Mouse (Mus musculus): Measurements from ENCODE around the gene Edc4.

Gene Edc4

DNA sequence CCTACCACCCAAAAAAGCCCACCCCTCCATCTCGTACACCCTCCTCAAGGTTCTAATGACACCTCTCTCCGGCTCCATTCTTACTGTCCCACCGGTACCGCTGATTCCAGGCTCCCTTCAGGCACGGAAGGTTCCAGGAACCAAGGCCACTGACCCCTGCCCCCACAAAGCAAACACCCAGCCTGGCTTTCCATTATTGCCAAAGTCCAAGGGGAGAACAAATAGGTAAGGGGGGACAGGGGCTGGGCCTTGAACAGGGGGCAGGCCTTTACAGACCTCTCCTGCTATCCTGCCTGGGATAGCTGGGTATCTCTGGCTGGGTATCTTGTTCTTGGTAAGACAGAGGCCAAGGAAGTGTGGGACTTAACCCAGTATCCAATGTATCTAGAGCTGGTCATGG, 61.9 kb downstream of the Edc4 start:
- no peak for DNase-seq (ENCODE audit: low read depth)

DNA sequence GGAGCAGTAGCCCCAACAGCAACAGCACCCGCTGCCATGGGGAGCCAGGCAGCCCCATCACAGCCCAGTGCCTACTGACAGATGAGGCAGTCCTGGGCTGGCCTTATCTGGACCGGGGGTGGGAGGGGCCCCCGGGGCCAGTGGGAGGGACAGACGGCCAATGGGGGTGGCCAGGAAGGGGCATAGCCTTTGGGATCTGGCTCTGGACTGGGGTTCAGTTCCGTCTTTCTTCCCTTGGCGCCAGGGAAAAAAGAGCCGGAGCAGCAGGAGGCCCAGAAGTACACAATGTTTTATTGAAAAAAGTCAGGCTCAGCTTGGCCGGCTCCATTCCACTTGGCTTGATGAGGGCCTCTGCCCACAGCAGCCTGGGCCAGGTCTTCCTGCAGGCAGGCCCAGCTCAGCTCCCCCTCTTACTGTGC, 62.6 kb downstream of the Edc4 start, which contains the start of gene Lcat:
Lcat (minus strand) TSS at position 62 of the 419 bp plus-strand sequence.
- no peak for DNase-seq (ENCODE audit: low read depth)
